ENCODE assay signal across 9 mouse cellular contexts in the genomic region with DNA sequence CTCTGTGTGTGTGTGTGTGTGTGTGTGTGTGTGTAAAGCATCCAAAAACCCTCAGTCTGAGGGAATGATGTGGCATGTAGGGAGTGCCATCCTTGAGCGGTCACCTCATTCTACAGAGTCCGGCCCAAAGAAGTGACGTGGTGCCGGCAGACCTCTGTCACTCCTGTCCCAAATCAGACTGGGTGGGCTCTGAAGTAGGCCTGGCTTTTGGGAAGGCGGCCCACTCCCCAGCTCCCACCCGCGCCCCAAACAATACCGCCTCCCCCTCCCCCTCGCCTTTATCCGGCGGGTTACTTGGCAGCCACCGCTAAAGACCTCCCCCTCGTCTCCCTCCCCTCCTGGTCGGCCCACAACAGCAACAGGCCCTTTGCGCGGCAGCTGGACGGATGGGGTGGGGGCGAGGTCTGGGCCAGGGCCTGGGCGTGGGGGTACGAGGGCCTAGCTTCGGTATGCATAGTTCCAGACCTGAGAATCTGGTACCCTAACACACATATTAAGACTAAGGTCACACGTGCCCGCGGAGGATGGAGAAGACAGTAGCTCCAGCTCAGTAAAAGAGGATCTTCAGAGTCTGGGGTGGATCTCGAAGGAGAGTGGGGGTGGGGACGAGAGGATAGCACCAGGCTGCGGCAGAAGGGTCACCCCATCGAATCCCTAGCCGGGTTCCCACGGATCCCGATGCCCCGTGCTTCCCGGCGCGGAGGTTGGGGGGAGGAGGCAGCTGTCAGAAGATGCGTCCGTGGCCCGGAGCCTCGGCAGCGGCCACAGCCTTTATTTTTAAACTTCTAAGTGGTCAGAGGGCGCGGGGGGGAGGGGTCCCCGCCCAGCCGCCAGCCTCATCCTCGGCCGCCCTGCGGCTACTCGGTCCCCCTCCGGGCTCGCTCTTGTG. TPM values are rescaled to one million over a fixed set of nuclear protein-coding genes. Genes with fewer than 3 reads are reported as not detected.
DNase-seq lines count a peak whose midpoint lies in the region; TF ChIP-seq lines count a peak whose summit lies in the region.
"Had no signal": no experiment of that assay in that cellular context is flagged by ENCODE, and none has a peak within 500 bp of the region (broad histone marks: within the 10 kb centered on the region; RNA-seq: fewer than 3 reads in every experiment).

No protein-coding gene starts in this region.

- TF ChIP-seq CTCF in left cerebral cortex, adult 2 months (IDR thresholded peaks at IDR 0.05) = no peak
- no peak for TF ChIP-seq CTCF in brain, embryonic 14.5 days (IDR thresholded peaks at IDR 0.05; ENCODE audit: borderline replicate concordance, extremely low read depth, insufficient read depth, insufficient read length)

- DNase-seq in left cerebral cortex, adult 2 months (ENCODE audit: extremely low spot score in 1 of 2, low spot score in 2 of 2) = peak in 1 of 2 experiments; percentile 58
- DNase-seq in left cerebral cortex, adult 18-20 months (ENCODE audit: low spot score in 2 of 2) = no peak
- DNase-seq in brain, embryonic 14.5 days (ENCODE audit: low read depth) = peak; percentile 91
- peak; percentile 54 for DNase-seq in gastrocnemius, postnatal 25 days
- peak; percentile 81 for DNase-seq in kidney, postnatal 10 days
- peak; percentile 74 for DNase-seq in lung, postnatal 4 days
- peak; percentile 49 for DNase-seq in testis, postnatal 14 days (ENCODE audit: low spot score)
- no peak for DNase-seq in spleen, postnatal 36 days (ENCODE audit: low spot score in 2 of 2)

- intact Hi-C loops in left cerebral cortex, adult 2 months (cut with DNase I) = loop anchor here (2.0 kb wide), 1 partner anchor 19 kb away; no protein-coding TSS in a partner anchor

- peak overlapping the region; percentile 99 for H3K4me3 ChIP-seq in left cerebral cortex, adult 2 months

- H3K27ac ChIP-seq in left cerebral cortex, adult 2 months = peak overlapping the region; percentile 100

- no peak for TF ChIP-seq POLR2A in brain, embryonic 14.5 days (IDR thresholded peaks at IDR 0.05; ENCODE audit: borderline replicate concordance, extremely low read depth, insufficient read depth, insufficient read length, poor library complexity, severe bottlenecking)

RNA-seq across cellular contexts. Expression of a gene that starts 0.8 kb away (rescaled TPM):
- total RNA-seq in left cerebral cortex, adult 2 months (2021) = 100 to 1,000 TPM; 281 TPM
- 100 to 1,000 TPM; 251 to 254 TPM for total RNA-seq in left cerebral cortex, adult 18-20 months (2021)
- 182 and 209 TPM in 2 replicates for polyA plus RNA-seq in brain, embryonic 14.5 days (2012; rRNA removed)
- total RNA-seq in gastrocnemius, postnatal 25 days (2021) = 100 to 1,000 TPM; 166 to 187 TPM

RNA-seq across cellular contexts. Expression of a gene that starts 6.8 kb away (rescaled TPM):
- 10 to 100 TPM; 77.0 to 87.5 TPM for total RNA-seq in left cerebral cortex, adult 2 months (2021)
- 10 to 100 TPM; 84.5 to 87.3 TPM for total RNA-seq in left cerebral cortex, adult 18-20 months (2021)
- 123 and 136 TPM in 2 replicates for polyA plus RNA-seq in brain, embryonic 14.5 days (2012; rRNA removed)
- total RNA-seq in gastrocnemius, postnatal 25 days (2021) = 10 to 100 TPM; 18.0 to 21.0 TPM

RNA-seq across cellular contexts. Expression of a gene that starts 31.2 kb away (rescaled TPM):
- total RNA-seq in left cerebral cortex, adult 2 months (2021) = 1 to 10 TPM; 1.9 to 3.0 TPM
- total RNA-seq in left cerebral cortex, adult 18-20 months (2021) = 1 to 10 TPM; 1.7 to 2.8 TPM
- 1.5 and 6.4 TPM in 2 replicates for polyA plus RNA-seq in brain, embryonic 14.5 days (2012; rRNA removed)
- 1 to 10 TPM in 1 of 2 experiments, under 1 TPM in 1; 0.96 to 3.9 TPM for total RNA-seq in gastrocnemius, postnatal 25 days (2021)
- total RNA-seq: common myeloid progenitor, adult 5-6 weeks had no signal

RNA-seq across cellular contexts. Expression of a gene that starts 52.8 kb away (rescaled TPM):
- total RNA-seq in left cerebral cortex, adult 2 months (2021) = 100 to 1,000 TPM; 149 to 158 TPM
- total RNA-seq in left cerebral cortex, adult 18-20 months (2021) = 100 to 1,000 TPM; 132 to 156 TPM
- 108 and 133 TPM in 2 replicates for polyA plus RNA-seq in brain, embryonic 14.5 days (2012; rRNA removed)
- 10 to 100 TPM; 90.9 to 92.4 TPM for total RNA-seq in gastrocnemius, postnatal 25 days (2021)

Comparison
In these comparisons a context has a peak if more than half of its experiments do, and no peak if none do; other contexts are left out.
1. DNase-seq: peak in brain, embryonic 14.5 days (single experiment), gastrocnemius, postnatal 25 days (single experiment), kidney, postnatal 10 days (single experiment), lung, postnatal 4 days (2 of 2) and testis, postnatal 14 days (single experiment); none in left cerebral cortex, adult 18-20 months (0 of 2) and spleen, postnatal 36 days (0 of 2).